ENCODE assay signal across 37 mouse cellular contexts in the genomic region with DNA sequence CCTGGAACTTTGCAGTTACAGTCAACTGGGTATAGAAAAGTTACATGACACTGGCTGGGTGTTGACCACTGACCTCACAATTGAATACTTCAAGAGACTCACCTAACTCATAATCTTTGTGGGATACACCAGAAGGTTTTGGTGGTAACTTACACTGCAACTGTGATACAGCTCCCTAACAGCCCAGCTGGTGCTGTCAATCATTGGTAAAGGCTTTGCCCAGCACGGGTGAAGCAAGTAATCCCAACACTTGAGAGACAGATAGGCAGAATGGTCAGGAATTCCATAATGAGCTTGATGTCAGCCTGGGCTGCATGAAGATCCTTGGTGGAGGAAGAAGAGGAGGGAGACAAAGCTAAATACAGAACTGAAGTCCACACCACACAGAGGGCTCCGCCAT. TPM values are rescaled to one million over a fixed set of nuclear protein-coding genes. Genes with fewer than 3 reads are reported as not detected.
"Had no signal": no experiment of that assay in that cellular context is flagged by ENCODE, and none has a peak within 500 bp of the region (broad histone marks: within the 10 kb centered on the region; RNA-seq: fewer than 3 reads in every experiment).

No protein-coding gene starts in this region.

- H3K27me3 ChIP-seq: limb, embryonic 12.5 days; limb, embryonic 13.5 days; limb, embryonic 15.5 days; liver, embryonic 12.5 days; liver, embryonic 13.5 days; liver, embryonic 15.5 days; lung, embryonic 15.5 days; megakaryocyte, embryonic 14.5 days; midbrain, embryonic 12.5 days; midbrain, embryonic 13.5 days; midbrain, embryonic 15.5 days had no signal

- H3K9ac ChIP-seq: limb, embryonic 12.5 days; limb, embryonic 13.5 days; limb, embryonic 15.5 days; liver, embryonic 12.5 days; liver, embryonic 13.5 days; liver, embryonic 14.5 days; liver, embryonic 15.5 days; liver, postnatal 0 days; lung, embryonic 14.5 days; lung, embryonic 15.5 days; midbrain, embryonic 12.5 days; midbrain, embryonic 13.5 days; midbrain, embryonic 15.5 days had no signal

- ATAC-seq: liver, embryonic 12.5 days; liver, postnatal 0 days; lung, postnatal 0 days; midbrain, embryonic 13.5 days; midbrain, embryonic 15.5 days; midbrain, embryonic 16.5 days had no signal

- DNase-seq: left cerebral cortex, postnatal 4 days; liver; liver, embryonic 13.5 days; liver, postnatal 0 days; lung, adult 18-20 months; lung, adult 2 months; lung, embryonic 14.5 days; lung, postnatal 10 days; lung, postnatal 14 days; lung, postnatal 36 days; lung, postnatal 4 days; midbrain, embryonic 14.5 days had no signal

- H3K36me3 ChIP-seq: limb, embryonic 10.5 days; limb, embryonic 12.5 days; limb, embryonic 13.5 days; limb, embryonic 15.5 days; liver, embryonic 12.5 days; liver, embryonic 13.5 days; liver, embryonic 15.5 days; lung, embryonic 15.5 days; midbrain, embryonic 10.5 days; midbrain, embryonic 12.5 days; midbrain, embryonic 13.5 days; midbrain, embryonic 15.5 days had no signal

- H3K4me2 ChIP-seq: limb, embryonic 12.5 days; limb, embryonic 13.5 days; limb, embryonic 15.5 days; liver, embryonic 11.5 days; liver, embryonic 12.5 days; liver, embryonic 13.5 days; liver, embryonic 15.5 days; lung, embryonic 14.5 days; lung, embryonic 15.5 days; midbrain, embryonic 11.5 days; midbrain, embryonic 12.5 days; midbrain, embryonic 13.5 days; midbrain, embryonic 15.5 days had no signal

- H3K4me3 ChIP-seq: left cerebral cortex, adult 2 months; limb, embryonic 10.5 days; limb, embryonic 12.5 days; limb, embryonic 13.5 days; limb, embryonic 15.5 days; liver, embryonic 12.5 days; liver, embryonic 13.5 days; liver, embryonic 15.5 days; lung, embryonic 15.5 days; megakaryocyte, embryonic 14.5 days; midbrain, embryonic 10.5 days; midbrain, embryonic 12.5 days; midbrain, embryonic 13.5 days; midbrain, embryonic 15.5 days had no signal

- H3K4me1 ChIP-seq: limb, embryonic 10.5 days; limb, embryonic 12.5 days; limb, embryonic 13.5 days; limb, embryonic 15.5 days; liver, embryonic 12.5 days; liver, embryonic 13.5 days; liver, embryonic 15.5 days; lung, embryonic 15.5 days; megakaryocyte, embryonic 14.5 days; midbrain, embryonic 10.5 days; midbrain, embryonic 12.5 days; midbrain, embryonic 13.5 days; midbrain, embryonic 15.5 days had no signal

- H3K9me3 ChIP-seq: limb, embryonic 10.5 days; limb, embryonic 12.5 days; limb, embryonic 13.5 days; limb, embryonic 15.5 days; liver, embryonic 12.5 days; liver, embryonic 13.5 days; liver, embryonic 15.5 days; lung, embryonic 15.5 days; midbrain, embryonic 10.5 days; midbrain, embryonic 12.5 days; midbrain, embryonic 13.5 days; midbrain, embryonic 15.5 days had no signal

- H3K27ac ChIP-seq: left cerebral cortex, adult 2 months; limb, embryonic 10.5 days; limb, embryonic 12.5 days; limb, embryonic 13.5 days; limb, embryonic 15.5 days; liver, embryonic 12.5 days; liver, embryonic 13.5 days; liver, embryonic 14.5 days; liver, embryonic 15.5 days; lung, embryonic 15.5 days; macrophage; midbrain, embryonic 10.5 days; midbrain, embryonic 12.5 days; midbrain, embryonic 13.5 days; midbrain, embryonic 15.5 days had no signal

RNA-seq across cellular contexts. Expression of a gene that starts 39.0 kb away (rescaled TPM):
- polyA plus RNA-seq: limb, embryonic 10.5 days; limb, embryonic 11.5 days; limb, embryonic 12.5 days; limb, embryonic 13.5 days; limb, embryonic 14.5 days; limb, embryonic 15.5 days; liver, adult 2 months; liver, embryonic 11.5 days; liver, embryonic 12.5 days; liver, embryonic 13.5 days; liver, embryonic 14.5 days; liver, embryonic 15.5 days; liver, embryonic 16.5 days; liver, postnatal 0 days; lung, adult 2 months; lung, embryonic 14.5 days; lung, embryonic 15.5 days; lung, embryonic 16.5 days; lung, postnatal 0 days; macrophage; midbrain, embryonic 10.5 days; midbrain, embryonic 11.5 days; midbrain, embryonic 12.5 days; midbrain, embryonic 13.5 days; midbrain, embryonic 14.5 days; midbrain, embryonic 15.5 days; midbrain, embryonic 16.5 days; midbrain, postnatal 0 days had no signal
